Mouse (Mus musculus): ENCODE data around the gene Slc35b1.
A peak's percentile ranks its signal among the peaks of the same experiment; 100 is the strongest.

The Slc35b1 gene

GRCm38 (mm10) chr11:95384319-95384972, at the start of gene Slc35b1:
Slc35b1 (plus strand) TSS chr11:95384692.
- peak; percentile 99 for DNase-seq

- peak; percentile 94 for DNase-seq
Observed at GRCm38 (mm10) chr11:95336568-95337128, 47.8 kb upstream of the Slc35b1 start, which contains the start of gene Fam117a. Fam117a (plus strand) TSS chr11:95337018.

GRCm38 (mm10) chr11:95337129-95337813, 47.2 kb upstream of the Slc35b1 start:
- DNase-seq = peak; percentile 59

- no peak for DNase-seq
Observed at GRCm38 (mm10) chr11:95337846-95338342, 46.6 kb upstream of the Slc35b1 start.

GRCm38 (mm10) chr11:95339471-95340021, 44.9 kb upstream of the Slc35b1 start:
- DNase-seq = no peak

- no peak for DNase-seq
Observed at GRCm38 (mm10) chr11:95340259-95340658, 44.2 kb upstream of the Slc35b1 start.

GRCm38 (mm10) chr11:95340664-95341063, 43.8 kb upstream of the Slc35b1 start:
- no peak for DNase-seq

- DNase-seq = no peak
Observed at GRCm38 (mm10) chr11:95343180-95343579, 41.3 kb upstream of the Slc35b1 start.

GRCm38 (mm10) chr11:95344181-95344580, 40.3 kb upstream of the Slc35b1 start:
- DNase-seq = no peak

GRCm38 (mm10) chr11:95350289-95350688, 34.2 kb upstream of the Slc35b1 start:
- peak; percentile 82 for DNase-seq

GRCm38 (mm10) chr11:95350960-95351359, 33.5 kb upstream of the Slc35b1 start:
- peak; percentile 68 for DNase-seq

GRCm38 (mm10) chr11:95352686-95353085, 31.8 kb upstream of the Slc35b1 start:
- no peak for DNase-seq

- no peak for DNase-seq
Observed at GRCm38 (mm10) chr11:95353226-95353625, 31.3 kb upstream of the Slc35b1 start.

- no peak for DNase-seq
Observed at GRCm38 (mm10) chr11:95354228-95354944, 30.1 kb upstream of the Slc35b1 start.

- DNase-seq = no peak
Observed at GRCm38 (mm10) chr11:95354945-95355660, 29.4 kb upstream of the Slc35b1 start.

GRCm38 (mm10) chr11:95355661-95356011, 28.9 kb upstream of the Slc35b1 start:
- DNase-seq = no peak

GRCm38 (mm10) chr11:95356039-95356438, 28.5 kb upstream of the Slc35b1 start:
- no peak for DNase-seq

- DNase-seq = peak; percentile 37
Observed at GRCm38 (mm10) chr11:95356469-95357273, 27.8 kb upstream of the Slc35b1 start.

- no peak for DNase-seq
Observed at GRCm38 (mm10) chr11:95358263-95358662, 26.2 kb upstream of the Slc35b1 start.

GRCm38 (mm10) chr11:95364388-95364787, 20.1 kb upstream of the Slc35b1 start:
- no peak for DNase-seq

- DNase-seq = peak; percentile 93
Observed at GRCm38 (mm10) chr11:95365596-95365995, 18.9 kb upstream of the Slc35b1 start.

All from kidney, adult 11 months (tissue).